32 mouse cellular contexts compared by ENCODE assay signal in genomic region chr7:141032458-141033167, GRCm38 (mm10). TPM values are rescaled to one million over a fixed set of nuclear protein-coding genes. Genes with fewer than 3 reads are reported as not detected.
DNase-seq lines count a peak whose midpoint lies in the region; ATAC-seq and TF ChIP-seq lines count a peak whose summit lies in the region.
"Had no signal": no experiment of that assay in that cellular context is flagged by ENCODE, and none has a peak within 500 bp of the region (broad histone marks: within the 10 kb centered on the region; RNA-seq: fewer than 3 reads in every experiment).

No protein-coding gene starts in this region.

- peak; percentile 79 for DNase-seq in heart, adult 11 months
- no peak for DNase-seq in heart, adult 9 months (ENCODE audit: low spot score in 2 of 2)
- DNase-seq in liver, result peak; percentile 36
- DNase-seq in stomach, postnatal 0 days (ENCODE audit: low spot score), result no peak
- no peak for DNase-seq in right cerebral cortex, postnatal 14 days
- DNase-seq in natural killer cell, adult 2 months (ENCODE audit: low spot score in 2 of 2), result no peak
- no peak for DNase-seq in urinary bladder, postnatal 14 days (ENCODE audit: low spot score)
- DNase-seq: adrenal gland, adult 2 months; cerebellum, adult 11-12 months; cerebellum, postnatal 10 days; kidney, adult 9 months; kidney, postnatal 14 days; layer of hippocampus, postnatal 36 days; lung, adult 2 months; thymus, adult 18-20 months; thymus, postnatal 4 days had no signal

- H3K4me3 ChIP-seq in liver, embryonic 16.5 days (ENCODE audit: low read depth, low read length), result no peak overlapping the region
- H3K4me3 ChIP-seq in stomach, postnatal 0 days (ENCODE audit: low read depth, low read length), result no peak overlapping the region
- H3K4me3 ChIP-seq: hindbrain, embryonic 15.5 days; layer of hippocampus, adult 2 months; limb, embryonic 12.5 days; midbrain, embryonic 12.5 days; neural tube, embryonic 12.5 days had no signal

- no peak for TF ChIP-seq EP300 in stomach, postnatal 0 days (optimal IDR thresholded peaks at IDR 0.05)

- H3K9me3 ChIP-seq in liver, embryonic 16.5 days (replicated peaks; ENCODE audit: control insufficient read depth, low read length), result no peaks in the 10 kb centered on the region
- no peaks in the 10 kb centered on the region for H3K9me3 ChIP-seq in stomach, postnatal 0 days (ENCODE audit: control insufficient read depth, low read length)
- H3K9me3 ChIP-seq: hindbrain, embryonic 15.5 days; limb, embryonic 12.5 days; midbrain, embryonic 12.5 days; neural tube, embryonic 12.5 days had no signal

- H3K27ac ChIP-seq in liver, embryonic 16.5 days (ENCODE audit: low read length), result no peak overlapping the region
- H3K27ac ChIP-seq in stomach, postnatal 0 days (replicated peaks), result no peak overlapping the region
- H3K27ac ChIP-seq: hindbrain, embryonic 15.5 days; layer of hippocampus, adult 2 months; limb, embryonic 12.5 days; midbrain, embryonic 12.5 days; neural tube, embryonic 12.5 days had no signal

- peak; percentile 50 for ATAC-seq in liver, embryonic 16.5 days (ENCODE audit: low read depth)
- peak; percentile 45; the same call in 1 of the 2 replicates for ATAC-seq in stomach, postnatal 0 days (ENCODE audit: low FRiP score, low TSS enrichment)
- ATAC-seq: CD4-positive, CD25-positive, alpha-beta regulatory T cell, adult 4 months; forebrain, embryonic 14.5 days had no signal

- no peak overlapping the region for H3K9ac ChIP-seq in liver, embryonic 16.5 days (ENCODE audit: low read depth, low read length)
- H3K9ac ChIP-seq in stomach, postnatal 0 days (ENCODE audit: low read length), result no peak overlapping the region
- H3K9ac ChIP-seq: hindbrain, embryonic 15.5 days; limb, embryonic 12.5 days; midbrain, embryonic 12.5 days; neural tube, embryonic 12.5 days had no signal

- H3K4me1 ChIP-seq in liver, embryonic 16.5 days (ENCODE audit: control insufficient read depth, low read depth, low read length), result peaks cover 3% of the 10 kb centered on the region
- H3K4me1 ChIP-seq in stomach, postnatal 0 days (replicated peaks; ENCODE audit: control insufficient read depth, insufficient read depth), result no peaks in the 10 kb centered on the region
- H3K4me1 ChIP-seq: hindbrain, embryonic 15.5 days; midbrain, embryonic 12.5 days; neural tube, embryonic 12.5 days had no signal

- no peaks in the 10 kb centered on the region for H3K27me3 ChIP-seq in liver, embryonic 16.5 days (ENCODE audit: control insufficient read depth, insufficient read depth, low read depth, low read length)
- H3K27me3 ChIP-seq in stomach, postnatal 0 days (ENCODE audit: control insufficient read depth, insufficient read depth, low read length), result no peaks in the 10 kb centered on the region
- H3K27me3 ChIP-seq: hindbrain, embryonic 15.5 days; limb, embryonic 12.5 days; midbrain, embryonic 12.5 days; neural tube, embryonic 12.5 days had no signal

- 36% methylated on average over 9 of the region's 9 CpGs for WGBS in liver, embryonic 16.5 days (ENCODE audit: insufficient replicate concordance)
- 53% methylated on average over 9 of the region's 9 CpGs for WGBS in stomach, postnatal 0 days

- H3K36me3 ChIP-seq in liver, embryonic 16.5 days (ENCODE audit: control insufficient read depth, insufficient read depth), result no peaks in the 10 kb centered on the region
- H3K36me3 ChIP-seq in stomach, postnatal 0 days (ENCODE audit: control insufficient read depth, insufficient read depth, low read length), result no peaks in the 10 kb centered on the region
- H3K36me3 ChIP-seq: hindbrain, embryonic 15.5 days; limb, embryonic 12.5 days; midbrain, embryonic 12.5 days; neural tube, embryonic 12.5 days had no signal

- no peak for TF ChIP-seq CTCF in stomach, postnatal 0 days (IDR thresholded peaks at IDR 0.05; ENCODE audit: low read depth)

- no peak overlapping the region for H3K4me2 ChIP-seq in liver, embryonic 16.5 days (ENCODE audit: low read depth, low read length)
- no peak overlapping the region for H3K4me2 ChIP-seq in stomach, postnatal 0 days (replicated peaks; ENCODE audit: low read depth)
- H3K4me2 ChIP-seq: heart, embryonic 11.5 days; hindbrain, embryonic 15.5 days; limb, embryonic 12.5 days; midbrain, embryonic 12.5 days; neural tube, embryonic 12.5 days had no signal

RNA-seq across cellular contexts. Expression of gene Gm17387, which starts 3.7 kb away (rescaled TPM):
- not detected in 2 replicates for polyA plus RNA-seq in liver, embryonic 16.5 days (2015; fragmentation: Nextera tagmentation; extraction: Ambion mirVana)
- not detected in 2 replicates for polyA plus RNA-seq in stomach, postnatal 0 days (2015; fragmentation: Nextera tagmentation; extraction: Ambion mirVana)
- polyA plus RNA-seq: adrenal gland, adult 2 months; CD4-positive, CD25-positive, alpha-beta regulatory T cell, adult 4 months; cortical plate, adult 2 months; embryonic facial prominence, embryonic 11.5 days; forebrain, embryonic 14.5 days; frontal cortex, adult 2 months; gonadal fat pad, adult 2 months; heart, embryonic 11.5 days; heart, postnatal 0 days; hindbrain, embryonic 15.5 days; intestine, embryonic 14.5 days; limb, embryonic 12.5 days; lung, adult 2 months; midbrain, embryonic 12.5 days; neural tube, embryonic 12.5 days; spleen, adult 2 months had no signal

RNA-seq across cellular contexts. Expression of gene Ifitm6, which starts 14.9 kb away (rescaled TPM):
- polyA plus RNA-seq in liver, embryonic 16.5 days (2015; fragmentation: Nextera tagmentation; extraction: Ambion mirVana), result 23.3 and 28.4 TPM in 2 replicates
- 0.40 and 0.63 TPM in 2 replicates for polyA plus RNA-seq in stomach, postnatal 0 days (2015; fragmentation: Nextera tagmentation; extraction: Ambion mirVana)
- polyA plus RNA-seq: CD4-positive, CD25-positive, alpha-beta regulatory T cell, adult 4 months; embryonic facial prominence, embryonic 11.5 days; limb, embryonic 12.5 days had no signal

RNA-seq across cellular contexts. Expression of gene Ifitm3, which starts 22.0 kb away (rescaled TPM):
- polyA plus RNA-seq in liver, embryonic 16.5 days (2015; fragmentation: Nextera tagmentation; extraction: Ambion mirVana), result 68.0 and 76.2 TPM in 2 replicates
- polyA plus RNA-seq in stomach, postnatal 0 days (2015; fragmentation: Nextera tagmentation; extraction: Ambion mirVana), result 350 and 450 TPM in 2 replicates

RNA-seq across cellular contexts. Expression of gene B4galnt4, which starts 28.3 kb away (rescaled TPM):
- 0.35 and 0.37 TPM in 2 replicates for polyA plus RNA-seq in liver, embryonic 16.5 days (2015; fragmentation: Nextera tagmentation; extraction: Ambion mirVana)
- 1.2 and 1.5 TPM in 2 replicates for polyA plus RNA-seq in stomach, postnatal 0 days (2015; fragmentation: Nextera tagmentation; extraction: Ambion mirVana)

RNA-seq across cellular contexts. Expression of gene Pkp3, which starts 45.4 kb away (rescaled TPM):
- polyA plus RNA-seq in liver, embryonic 16.5 days (2015; fragmentation: Nextera tagmentation; extraction: Ambion mirVana), result 0.69 and 1.1 TPM in 2 replicates
- 97.9 and 105 TPM in 2 replicates for polyA plus RNA-seq in stomach, postnatal 0 days (2015; fragmentation: Nextera tagmentation; extraction: Ambion mirVana)
- polyA plus RNA-seq: forebrain, embryonic 14.5 days had no signal

Comparison
In these comparisons a context has a peak if more than half of its experiments do, and no peak if none do; other contexts are left out.
1. DNase-seq: peak in heart, adult 11 months (single experiment) and liver (single experiment); none in heart, adult 9 months (0 of 2), stomach, postnatal 0 days (single experiment), right cerebral cortex, postnatal 14 days (single experiment), natural killer cell, adult 2 months (0 of 2) and urinary bladder, postnatal 14 days (single experiment).
2. RNA of gene Ifitm6, which starts 14.9 kb away (polyA plus RNA-seq): 23.3 to 28.4 TPM in liver, embryonic 16.5 days; 0.40 to 0.63 TPM in stomach, postnatal 0 days; every median in the first group is over 10 times any median in the second.